Mouse (Mus musculus) neural tube, embryonic 14.5 days (tissue): Measurements from ENCODE around the gene Clpb. TPM values are rescaled to one million over a fixed set of nuclear protein-coding genes. Genes with fewer than 3 reads are reported as not detected.

Experiments used
- ATAC-seq: fragments of 200-750 bp; cut with Nextera tagmentation; 2 replicates; pipeline ENCODE4 v1.8.0; 2017; ENCODE audit warnings: low read depth, mild to moderate bottlenecking, moderate TSS enrichment, moderate library complexity
- H3K27ac ChIP-seq: fragments of 300-500 bp; sonication (generic); 2 replicates; pipeline ENCODE4 v1.5.1; 2014; ENCODE audit warnings: low read depth, mild to moderate bottlenecking, control low read depth, low read length, moderate library complexity, mixed read lengths
- H3K27me3 ChIP-seq: fragments of 300-500 bp; sonication (generic); 2 replicates; pipeline ENCODE4 v1.6.1; 2014; ENCODE audit warnings: low read length; ENCODE audit not compliant: control insufficient read depth, insufficient read depth
- H3K36me3 ChIP-seq: fragments of 300-500 bp; sonication (generic); 2 replicates; pipeline ENCODE4 v1.6.1; 2014; ENCODE audit warnings: low read length, mixed read lengths; ENCODE audit not compliant: control insufficient read depth, insufficient read depth
- H3K4me1 ChIP-seq: fragments of 300-500 bp; sonication (generic); 2 replicates; pipeline ENCODE4 v1.6.1; 2014; ENCODE audit warnings: low read length; ENCODE audit not compliant: control insufficient read depth, insufficient read depth
- H3K4me2 ChIP-seq: fragments of 300-500 bp; sonication (generic); 2 replicates; pipeline ENCODE4 v1.6.1; 2014; ENCODE audit warnings: mild to moderate bottlenecking, low read depth, low read length, control low read depth
- H3K4me3 ChIP-seq: fragments of 300-500 bp; sonication (generic); 2 replicates; pipeline ENCODE4 v1.5.1; 2014; ENCODE audit warnings: low read depth, low read length, control low read depth, mixed read lengths
- H3K9ac ChIP-seq: fragments of 300-500 bp; sonication (generic); replicated peaks from 2 replicates; pipeline ENCODE4 v1.6.1; 2014; ENCODE audit warnings: low read depth, mild to moderate bottlenecking, control low read depth, low read length, mixed read lengths
- H3K9me3 ChIP-seq: fragments of 300-500 bp; sonication (generic); 2 replicates; pipeline ENCODE4 v1.6.1; 2016; ENCODE audit warnings: low read length; ENCODE audit not compliant: control insufficient read depth
- WGBS: fragments of 180-500 bp; shearing (Covaris S2); extraction: QIAGEN DNeasy Blood & Tissue Kit; methylation state at CpG from one replicate; pipeline ENCODE4 v1.1.7; 2014; 5-methylcytosine and 5-hydroxymethylcytosine counted together
- polyA plus RNA-seq: library from polyadenylated mRNA; unstranded; fragments of >200 nt; fragmentation: Nextera tagmentation; extraction: Ambion mirVana; gene quantifications from 2 replicates; pipeline ENCODE4 v1.2.1, GENCODE M21; 2014

The Clpb gene
- polyA plus RNA-seq, 1 experiment from 2014 or later = 37.5 TPM

DNA sequence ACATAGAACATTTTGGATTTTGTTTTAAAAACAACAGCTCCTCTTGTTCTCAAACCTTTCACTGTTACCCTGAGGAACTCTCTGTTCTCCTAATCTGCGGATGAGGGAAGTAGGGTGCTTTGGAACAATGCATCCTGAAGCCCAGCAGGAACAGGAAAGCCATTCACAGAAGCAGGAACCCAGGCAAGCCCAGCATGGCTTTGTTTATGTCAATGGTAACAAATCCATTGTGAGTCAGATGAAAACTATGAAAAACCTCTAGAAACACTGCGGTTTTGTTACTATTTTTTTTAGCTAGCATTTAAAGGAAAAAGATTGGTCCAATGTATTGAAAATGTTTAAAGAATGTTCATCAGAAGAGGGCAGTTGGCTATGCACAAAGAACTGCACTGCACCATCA lies 35.0 kb upstream of the Clpb start:
- no peak overlapping the region for H3K27ac ChIP-seq
- H3K27me3 ChIP-seq = no peaks in the 10 kb centered on the region
- WGBS = 73% methylated on average over 2 of the region's 2 CpGs
- no peak for ATAC-seq
- H3K9ac ChIP-seq = no peak overlapping the region
- no peak overlapping the region for H3K4me3 ChIP-seq
- H3K4me2 ChIP-seq = no peak overlapping the region
- no peaks in the 10 kb centered on the region for H3K9me3 ChIP-seq
- H3K36me3 ChIP-seq = no peaks in the 10 kb centered on the region
- H3K4me1 ChIP-seq = 0 out of 2 replicates have a peak, but pooled peaks cover 6% of the 10 kb centered on the region

DNA sequence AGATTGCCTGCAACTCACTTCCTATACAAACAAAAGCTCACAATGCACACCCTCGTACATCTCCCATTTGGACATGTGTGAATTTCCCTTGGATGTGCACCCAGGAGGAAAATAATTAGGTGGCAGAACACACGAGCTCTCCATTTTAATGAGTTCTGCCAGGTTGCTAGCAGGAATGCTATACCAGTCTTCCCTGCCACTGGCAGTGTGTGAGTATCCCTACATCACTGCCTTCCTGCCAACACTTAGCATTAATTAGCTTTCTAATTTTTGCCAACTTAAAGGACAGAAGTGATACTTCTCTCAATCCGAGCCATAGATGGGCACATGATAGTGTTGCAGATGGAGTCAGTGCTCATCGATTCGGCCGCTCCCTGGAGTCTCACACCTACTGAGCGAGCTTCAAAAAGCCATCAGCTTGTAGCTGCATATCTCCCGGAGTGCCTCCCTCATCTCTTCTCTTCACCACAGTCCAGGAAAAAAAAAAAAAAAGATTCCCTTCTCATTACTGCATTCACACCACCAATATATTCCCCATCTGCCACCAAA lies 29.7 kb upstream of the Clpb start:
- Histone ChIP-seq H3K9me3 (no peaks in the 10 kb centered on the region), H3K4me1 (no peaks in the 10 kb centered on the region), H3K4me2 (no peak overlapping the region), H3K4me3 (no peak overlapping the region), H3K27me3 (no peaks in the 10 kb centered on the region), H3K36me3 (no peaks in the 10 kb centered on the region), H3K9ac (no peak overlapping the region), H3K27ac (no peak overlapping the region)
- WGBS = 67% methylated on average over 8 of the region's 8 CpGs
- no peak for ATAC-seq

DNA sequence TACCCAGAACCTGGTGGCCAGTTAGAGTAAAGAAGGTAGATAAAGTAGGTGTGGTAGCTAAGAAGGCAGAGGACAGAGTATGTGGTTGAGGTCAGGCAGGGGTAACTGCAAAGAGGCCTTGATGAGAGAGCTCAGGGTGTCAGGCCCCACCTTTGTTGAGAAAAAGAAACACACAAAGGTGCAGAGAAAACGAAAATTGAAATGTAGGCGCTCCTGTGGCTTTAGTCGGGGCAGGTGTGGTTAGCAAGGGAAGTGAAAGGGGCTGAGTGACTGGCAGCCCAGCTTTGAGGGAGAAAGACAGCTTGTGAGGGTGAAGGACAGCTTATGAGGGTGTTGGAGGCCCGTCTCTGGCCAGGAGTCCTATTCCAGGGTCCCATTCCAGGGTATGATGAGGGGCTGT lies 28.9 kb upstream of the Clpb start:
- H3K4me1 ChIP-seq = no peaks in the 10 kb centered on the region
- no peak overlapping the region for H3K4me2 ChIP-seq
- H3K9ac ChIP-seq = no peak overlapping the region
- H3K27me3 ChIP-seq = no peaks in the 10 kb centered on the region
- ATAC-seq = no peak
- no peak overlapping the region for H3K27ac ChIP-seq
- H3K9me3 ChIP-seq = no peaks in the 10 kb centered on the region
- no peaks in the 10 kb centered on the region for H3K36me3 ChIP-seq
- WGBS = 89% methylated on average over 4 of the region's 4 CpGs
- no peak overlapping the region for H3K4me3 ChIP-seq

DNA sequence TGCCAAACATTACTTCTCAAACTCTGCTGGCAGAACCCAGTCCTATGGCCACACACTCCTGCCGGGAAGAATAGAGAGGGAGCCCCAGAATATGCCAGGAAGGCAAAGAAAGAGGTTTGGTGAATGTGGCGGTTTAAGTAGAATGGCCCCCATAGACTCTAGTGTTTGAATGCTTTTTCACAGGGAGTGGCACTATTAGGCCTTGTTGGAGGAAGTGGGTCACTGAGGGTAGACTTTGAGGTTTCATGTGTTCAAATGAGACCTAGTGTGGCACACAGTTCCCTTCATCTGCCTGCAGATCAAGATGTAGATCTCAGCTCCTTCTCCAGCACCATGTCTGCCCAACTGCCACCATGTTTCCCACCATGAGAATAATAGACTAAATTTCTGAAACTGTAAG lies 27.4 kb upstream of the Clpb start:
- Histone ChIP-seq H3K27me3 (no peaks in the 10 kb centered on the region), H3K4me3 (no peak overlapping the region), H3K9ac (no peak overlapping the region), H3K36me3 (no peaks in the 10 kb centered on the region), H3K4me1 (no peaks in the 10 kb centered on the region), H3K27ac (no peak overlapping the region), H3K4me2 (no peak overlapping the region), H3K9me3 (no peaks in the 10 kb centered on the region)
- ATAC-seq = no peak
- WGBS = 90% methylated on average over 2 of the region's 2 CpGs

DNA sequence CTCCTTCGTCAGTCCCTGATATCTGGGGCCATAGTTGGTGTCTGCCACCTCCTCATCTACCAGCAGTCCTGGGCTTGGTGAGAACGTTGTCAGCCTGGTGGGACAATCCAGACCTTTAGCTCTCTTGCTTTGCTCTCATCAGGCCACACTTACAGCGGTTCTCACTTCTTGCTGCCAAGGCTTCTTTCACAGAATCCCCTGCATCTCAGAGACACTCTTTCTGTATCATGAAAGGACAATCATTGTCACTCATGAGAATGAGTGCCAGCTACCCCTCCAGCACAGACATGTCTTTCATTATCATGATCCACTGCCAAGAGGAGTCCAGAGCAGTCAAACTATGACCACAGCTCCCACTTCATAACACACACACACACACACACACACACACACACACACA lies 19.6 kb upstream of the Clpb start:
- no peak overlapping the region for H3K4me3 ChIP-seq
- H3K36me3 ChIP-seq = no peaks in the 10 kb centered on the region
- no peak for ATAC-seq
- no peaks in the 10 kb centered on the region for H3K4me1 ChIP-seq
- no peak overlapping the region for H3K4me2 ChIP-seq
- no peaks in the 10 kb centered on the region for H3K9me3 ChIP-seq
- H3K9ac ChIP-seq = no peak overlapping the region
- 80% methylated on average over 3 of the region's 3 CpGs for WGBS
- no peaks in the 10 kb centered on the region for H3K27me3 ChIP-seq
- no peak overlapping the region for H3K27ac ChIP-seq

DNA sequence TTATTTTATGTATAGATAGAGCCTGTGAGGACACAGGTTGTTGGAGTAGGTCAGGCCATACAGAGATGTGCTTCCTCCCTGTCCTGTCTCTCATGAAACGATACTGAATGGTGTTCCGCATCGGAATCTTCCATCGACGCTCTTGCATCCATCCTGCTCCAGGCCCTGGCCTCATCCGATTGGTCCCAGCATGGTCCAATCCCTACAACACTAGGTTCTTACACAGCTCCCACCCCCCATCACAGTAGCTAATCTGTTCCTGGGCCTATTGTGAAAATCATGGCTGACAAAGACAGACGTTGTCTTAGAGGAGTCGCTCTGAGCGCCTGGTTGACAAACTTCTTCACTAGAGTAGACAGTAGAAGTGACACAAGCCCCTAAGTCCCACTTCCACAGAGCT lies 13.7 kb upstream of the Clpb start:
- Histone ChIP-seq H3K4me3 (no peak overlapping the region), H3K9ac (no peak overlapping the region), H3K4me1 (no peaks in the 10 kb centered on the region), H3K27ac (no peak overlapping the region), H3K27me3 (no peaks in the 10 kb centered on the region), H3K36me3 (no peaks in the 10 kb centered on the region), H3K9me3 (no peaks in the 10 kb centered on the region), H3K4me2 (no peak overlapping the region)
- WGBS = 80% methylated on average over 9 of the region's 9 CpGs
- no peak for ATAC-seq

DNA sequence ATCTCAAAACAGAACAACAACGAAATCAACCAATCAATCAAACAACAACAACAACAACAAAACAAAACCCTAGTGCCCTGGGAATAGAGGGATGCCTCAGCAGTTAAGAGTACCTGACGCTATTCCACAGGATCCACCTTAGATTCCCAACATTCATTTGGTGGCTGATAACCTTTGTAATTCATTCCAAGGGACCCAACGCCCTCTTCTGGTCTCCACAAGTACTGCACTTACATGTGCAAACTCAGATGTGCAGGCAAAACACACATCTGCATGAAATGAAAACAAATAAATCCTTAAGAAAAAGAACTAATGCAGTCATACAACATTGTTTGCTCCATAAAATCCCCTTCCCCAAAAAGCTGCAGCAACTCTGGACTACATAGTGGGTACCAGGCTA lies 12.9 kb upstream of the Clpb start:
- H3K27me3 ChIP-seq = no peaks in the 10 kb centered on the region
- no peaks in the 10 kb centered on the region for H3K36me3 ChIP-seq
- no peak overlapping the region for H3K27ac ChIP-seq
- no peaks in the 10 kb centered on the region for H3K9me3 ChIP-seq
- H3K4me3 ChIP-seq = no peak overlapping the region
- no peak overlapping the region for H3K4me2 ChIP-seq
- no peaks in the 10 kb centered on the region for H3K4me1 ChIP-seq
- ATAC-seq = no peak
- H3K9ac ChIP-seq = no peak overlapping the region
- 32% methylated on average over 3 of the region's 3 CpGs for WGBS

DNA sequence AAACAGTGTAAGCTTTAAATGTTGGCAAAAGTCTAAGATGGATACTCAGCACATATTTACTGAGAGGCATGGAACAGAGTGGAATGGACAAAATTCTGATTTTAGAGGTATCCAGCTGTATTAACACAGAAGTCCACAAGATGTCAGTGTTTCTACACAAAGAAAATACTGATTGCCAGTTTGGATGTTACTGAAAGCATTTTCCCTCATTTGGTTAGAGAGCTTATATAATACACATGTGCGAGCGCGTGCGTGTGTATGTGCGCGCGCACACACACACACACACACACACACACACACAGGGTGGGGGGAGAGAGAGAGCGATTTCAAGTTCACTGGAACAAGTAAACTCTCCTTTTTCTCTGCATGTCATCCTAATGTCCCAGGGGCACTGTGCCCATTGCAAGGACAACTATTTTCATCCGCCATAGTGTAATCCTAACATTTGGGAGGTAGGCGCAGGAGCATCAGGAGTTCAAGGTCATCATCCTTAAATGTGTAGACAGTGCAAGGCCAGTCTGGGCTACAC lies 9.7 kb upstream of the Clpb start:
- no peak overlapping the region for H3K4me3 ChIP-seq
- H3K4me2 ChIP-seq = no peak overlapping the region; the same call in 1 of the 2 replicates
- H3K27ac ChIP-seq = no peak overlapping the region
- peak; percentile 76; the same call in 1 of the 2 replicates for ATAC-seq
- H3K9ac ChIP-seq = no peak overlapping the region
- no peaks in the 10 kb centered on the region for H3K27me3 ChIP-seq
- 60% methylated on average over 10 of the region's 10 CpGs for WGBS
- no peaks in the 10 kb centered on the region for H3K4me1 ChIP-seq
- H3K36me3 ChIP-seq = no peaks in the 10 kb centered on the region
- no peaks in the 10 kb centered on the region for H3K9me3 ChIP-seq

DNA sequence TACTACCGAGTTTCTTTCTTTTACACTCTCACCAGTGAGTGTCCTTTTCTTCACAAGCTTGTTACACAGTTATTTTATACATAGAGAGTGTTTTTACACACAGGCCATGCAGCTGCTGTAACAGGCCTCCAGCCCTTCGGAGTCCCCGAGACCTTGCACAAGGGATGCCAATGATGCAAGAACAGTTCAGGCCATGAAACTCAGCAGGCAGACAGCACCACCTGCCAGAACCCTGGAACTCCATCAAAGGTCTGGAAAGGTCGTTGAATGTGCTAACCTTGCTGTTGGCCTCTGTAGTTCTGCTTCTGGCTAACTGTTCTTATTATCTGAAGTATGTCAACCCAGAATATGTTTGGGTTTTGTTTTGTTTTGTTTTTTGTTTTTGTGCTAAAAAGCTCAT lies 8.5 kb upstream of the Clpb start:
- Histone ChIP-seq H3K4me1 (no peaks in the 10 kb centered on the region), H3K27me3 (no peaks in the 10 kb centered on the region), H3K27ac (no peak overlapping the region), H3K9ac (no peak overlapping the region), H3K36me3 (no peaks in the 10 kb centered on the region), H3K9me3 (no peaks in the 10 kb centered on the region), H3K4me2 (no peak overlapping the region), H3K4me3 (no peak overlapping the region)
- ATAC-seq = no peak
- 66% methylated on average over 4 of the region's 4 CpGs for WGBS
